Mouse (Mus musculus) thymus, adult 2 months (tissue): ENCODE data around the gene Mfap1b.

ENCODE experiments used
- CTCF ChIP-seq: fragments of 200-500 bp; IDR thresholded peaks from 2 replicates; pipeline ENCODE4 v1.5.1; 2012; ENCODE audit warnings: mild to moderate bottlenecking, control low read depth, low read length, moderate library complexity, borderline replicate concordance; ENCODE audit not compliant: control insufficient read depth, poor library complexity, insufficient read depth; ENCODE audit errors: extremely low read depth
- POLR2A ChIP-seq: fragments of 200-500 bp; IDR thresholded peaks from 2 replicates; pipeline ENCODE4 v1.6.1; 2012; ENCODE audit warnings: mild to moderate bottlenecking, low read length, control low read depth, moderate library complexity; ENCODE audit not compliant: control insufficient read depth, poor library complexity, insufficient read depth; ENCODE audit errors: extremely low read depth

GRCm38 (mm10) chr2:121522006-121522405 lies 48.1 kb upstream of the Mfap1b start:
- no peak for TF ChIP-seq POLR2A
- TF ChIP-seq CTCF = no peak
